ENCODE assay signal across 44 mouse cellular contexts in the genomic region with DNA sequence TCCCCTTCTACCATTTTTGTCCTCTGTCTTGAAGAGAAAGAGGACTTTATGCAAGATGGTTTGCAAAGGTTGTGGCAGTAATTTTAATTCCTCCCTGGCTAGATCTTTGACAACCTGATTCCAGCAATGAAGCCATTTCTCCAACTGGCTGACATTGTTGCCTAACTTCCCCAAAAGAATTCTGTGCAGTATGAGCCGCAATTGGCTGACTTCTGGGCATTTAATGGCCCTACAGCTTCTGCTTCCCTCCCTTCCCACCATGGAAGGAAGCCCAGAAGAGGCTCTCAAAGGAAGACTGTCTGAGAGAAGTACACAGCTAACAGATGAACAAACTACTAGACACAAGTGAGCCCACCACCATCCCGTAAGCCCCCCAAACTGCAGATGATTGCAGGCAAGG. TPM values are rescaled to one million over a fixed set of nuclear protein-coding genes. Genes with fewer than 3 reads are reported as not detected.
"Had no signal": no experiment of that assay in that cellular context is flagged by ENCODE, and none has a peak within 500 bp of the region (broad histone marks: within the 10 kb centered on the region; RNA-seq: fewer than 3 reads in every experiment).

No protein-coding gene starts in this region.

- H3K36me3 ChIP-seq: limb, embryonic 10.5 days; limb, embryonic 12.5 days; limb, embryonic 13.5 days; limb, embryonic 15.5 days; liver, embryonic 12.5 days; liver, embryonic 13.5 days; liver, embryonic 15.5 days; lung, embryonic 15.5 days; midbrain, embryonic 10.5 days; midbrain, embryonic 12.5 days; midbrain, embryonic 13.5 days; midbrain, embryonic 15.5 days; neural tube, embryonic 12.5 days had no signal

- DNase-seq: left cerebral cortex, postnatal 4 days; liver; liver, embryonic 13.5 days; liver, postnatal 0 days; lung, adult 18-20 months; lung, adult 2 months; lung, embryonic 14.5 days; lung, postnatal 10 days; lung, postnatal 14 days; lung, postnatal 36 days; lung, postnatal 4 days; midbrain, embryonic 14.5 days had no signal

- H3K9me3 ChIP-seq: limb, embryonic 10.5 days; limb, embryonic 12.5 days; limb, embryonic 13.5 days; limb, embryonic 15.5 days; liver, embryonic 12.5 days; liver, embryonic 13.5 days; liver, embryonic 15.5 days; lung, embryonic 15.5 days; megakaryocyte, embryonic 14.5 days; midbrain, embryonic 10.5 days; midbrain, embryonic 12.5 days; midbrain, embryonic 13.5 days; midbrain, embryonic 15.5 days; neural tube, embryonic 12.5 days had no signal

- H3K4me1 ChIP-seq: limb, embryonic 10.5 days; limb, embryonic 12.5 days; limb, embryonic 13.5 days; limb, embryonic 15.5 days; liver, embryonic 12.5 days; liver, embryonic 15.5 days; lung, embryonic 15.5 days; megakaryocyte, embryonic 14.5 days; midbrain, embryonic 15.5 days; neural tube, embryonic 12.5 days had no signal

- H3K27me3 ChIP-seq: limb, embryonic 12.5 days; limb, embryonic 13.5 days; limb, embryonic 15.5 days; liver, embryonic 12.5 days; liver, embryonic 13.5 days; liver, embryonic 15.5 days; lung, embryonic 15.5 days; midbrain, embryonic 12.5 days; midbrain, embryonic 13.5 days; midbrain, embryonic 15.5 days; neural tube, embryonic 12.5 days had no signal

- H3K27ac ChIP-seq: limb, embryonic 10.5 days; limb, embryonic 12.5 days; limb, embryonic 13.5 days; limb, embryonic 15.5 days; liver, embryonic 12.5 days; liver, embryonic 13.5 days; liver, embryonic 14.5 days; liver, embryonic 15.5 days; lung, embryonic 15.5 days; macrophage; midbrain, embryonic 10.5 days; midbrain, embryonic 12.5 days; midbrain, embryonic 13.5 days; midbrain, embryonic 15.5 days; neural tube, embryonic 12.5 days had no signal

- H3K4me3 ChIP-seq: limb, embryonic 10.5 days; limb, embryonic 12.5 days; limb, embryonic 13.5 days; limb, embryonic 15.5 days; liver, embryonic 12.5 days; liver, embryonic 13.5 days; liver, embryonic 15.5 days; lung, embryonic 15.5 days; megakaryocyte, embryonic 14.5 days; midbrain, embryonic 10.5 days; midbrain, embryonic 12.5 days; midbrain, embryonic 13.5 days; midbrain, embryonic 15.5 days; myocyte; neural tube, embryonic 12.5 days had no signal

- ATAC-seq: liver, embryonic 12.5 days; liver, postnatal 0 days; lung, postnatal 0 days; midbrain, embryonic 13.5 days; midbrain, embryonic 15.5 days; midbrain, embryonic 16.5 days had no signal

RNA-seq across cellular contexts. Expression of a gene that starts 23.3 kb away (rescaled TPM):
- total RNA-seq: monocyte, adult 5-6 weeks had no signal
- polyA plus RNA-seq: liver, adult 2 months had no signal

RNA-seq across cellular contexts. Expression of a gene that starts 56.8 kb away (rescaled TPM):
- total RNA-seq: left cerebral cortex, postnatal 10 days; left cerebral cortex, postnatal 36 days; left cerebral cortex, postnatal 4 days; liver, adult 2 months; megakaryocyte, adult 5-6 weeks; megakaryocyte-erythroid progenitor cell, adult 5-6 weeks; midbrain, postnatal 0 days; monocyte, adult 5-6 weeks had no signal
- polyA plus RNA-seq: limb, embryonic 10.5 days; limb, embryonic 11.5 days; limb, embryonic 12.5 days; limb, embryonic 13.5 days; limb, embryonic 14.5 days; limb, embryonic 15.5 days; liver, adult 2 months; liver, embryonic 11.5 days; liver, embryonic 12.5 days; liver, embryonic 13.5 days; liver, embryonic 14.5 days; liver, embryonic 15.5 days; liver, embryonic 16.5 days; liver, postnatal 0 days; lung, adult 2 months; lung, embryonic 14.5 days; lung, embryonic 15.5 days; lung, embryonic 16.5 days; lung, postnatal 0 days; macrophage; midbrain, embryonic 10.5 days; midbrain, embryonic 11.5 days; midbrain, embryonic 12.5 days; midbrain, embryonic 14.5 days; midbrain, embryonic 15.5 days; midbrain, embryonic 16.5 days; midbrain, postnatal 0 days; myocyte; neural tube, embryonic 11.5 days; neural tube, embryonic 12.5 days had no signal

RNA-seq across cellular contexts. Expression of a gene that starts 58.9 kb away (rescaled TPM):
- total RNA-seq: megakaryocyte, adult 5-6 weeks; megakaryocyte-erythroid progenitor cell, adult 5-6 weeks had no signal
- polyA plus RNA-seq: macrophage had no signal
